In genomic region chr16:23274606-23275310, GRCm38 (mm10) we compare ENCODE assay signal across 11 mouse cellular contexts. TPM values are rescaled to one million over a fixed set of nuclear protein-coding genes. Genes with fewer than 3 reads are reported as not detected.
DNase-seq lines count a peak whose midpoint lies in the region.
"Had no signal": no experiment of that assay in that cellular context is flagged by ENCODE, and none has a peak within 500 bp of the region (broad histone marks: within the 10 kb centered on the region; RNA-seq: fewer than 3 reads in every experiment).

No protein-coding gene starts in this region.

- H3K27me3 ChIP-seq in splenic B cell, adult 2 months (ENCODE audit: control insufficient read depth, insufficient read depth, low read length, poor library complexity, severe bottlenecking), result no peaks in the 10 kb centered on the region
- H3K27me3 ChIP-seq: liver, embryonic 15.5 days had no signal

- peak; percentile 55 for DNase-seq in ovary, postnatal 36 days (ENCODE audit: low spot score)
- DNase-seq in ovary, postnatal 14 days (ENCODE audit: low spot score), result no peak
- DNase-seq in ES-CJ7 (ENCODE audit: low read depth, low spot score), result peak; percentile 18
- peak; percentile 68 for DNase-seq in adrenal gland, postnatal 25 days
- DNase-seq in splenic B cell, adult 2 months (ENCODE audit: low read depth, low spot score), result peak; percentile 77
- DNase-seq in thymus, postnatal 0 days (ENCODE audit: low spot score), result no peak
- no peak for DNase-seq in frontal cortex, postnatal 25 days (ENCODE audit: low spot score in 2 of 2)
- DNase-seq: kidney, adult 18-20 months; left cerebral cortex, postnatal 4 days had no signal

- H3K36me3 ChIP-seq in splenic B cell, adult 2 months (ENCODE audit: control insufficient read depth, insufficient read depth, low read length, poor library complexity, severe bottlenecking), result peaks cover 5% of the 10 kb centered on the region
- H3K36me3 ChIP-seq: liver, embryonic 15.5 days had no signal

RNA-seq across cellular contexts. Expression of gene St6gal1, which starts 50.2 kb away (rescaled TPM):
- total RNA-seq in adrenal gland, postnatal 25 days (2021), result 48.4 and 50.5 TPM in 2 replicates
- 37.9 and 42.2 TPM in 2 replicates for polyA plus RNA-seq in thymus, postnatal 0 days (2015; fragmentation: Nextera tagmentation; extraction: Ambion mirVana)
- polyA plus RNA-seq: erythroblast, embryonic 14.5 days had no signal

Comparison
In these comparisons a context has a peak if more than half of its experiments do, and no peak if none do; other contexts are left out.
1. DNase-seq: peak in ovary, postnatal 36 days (single experiment), ES-CJ7 (single experiment), adrenal gland, postnatal 25 days (single experiment) and splenic B cell, adult 2 months (single experiment); none in ovary, postnatal 14 days (single experiment), thymus, postnatal 0 days (single experiment) and frontal cortex, postnatal 25 days (0 of 2).